Comparison of ENCODE assay signal across 6 mouse cellular contexts in the genomic region with DNA sequence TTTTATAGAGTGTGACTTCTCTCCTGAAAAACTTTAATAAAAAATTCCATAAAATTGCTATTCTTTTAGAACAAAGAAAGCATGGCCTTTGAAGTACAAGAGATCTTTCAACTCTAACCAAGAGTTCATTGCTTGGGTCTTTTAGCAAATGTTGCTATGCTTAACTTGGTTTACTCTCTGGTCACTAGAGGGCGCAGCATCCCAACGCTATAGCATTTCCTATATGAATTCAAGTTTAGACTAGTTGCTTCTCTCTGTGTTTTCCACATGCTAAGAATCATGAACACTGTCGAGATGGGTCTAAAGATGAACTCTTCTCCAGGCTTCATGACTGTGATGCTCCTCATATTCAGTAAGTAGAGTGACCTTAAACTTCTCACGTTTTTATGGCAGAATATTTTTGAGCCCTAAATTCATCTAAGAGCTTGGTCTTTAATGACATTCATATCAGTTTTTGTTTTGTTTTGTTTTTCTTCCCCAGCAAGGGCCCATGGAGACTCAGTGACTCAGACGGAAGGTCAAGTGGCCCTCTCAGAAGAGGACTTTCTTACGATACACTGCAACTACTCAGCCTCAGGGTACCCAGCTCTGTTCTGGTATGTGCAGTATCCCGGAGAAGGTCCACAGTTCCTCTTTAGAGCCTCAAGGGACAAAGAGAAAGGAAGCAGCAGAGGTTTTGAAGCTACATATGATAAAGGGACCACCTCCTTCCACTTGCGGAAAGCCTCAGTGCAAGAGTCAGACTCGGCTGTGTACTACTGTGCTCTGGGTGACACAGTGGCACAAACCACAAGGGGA.
ATAC-seq lines count a peak whose summit lies in the region.

No protein-coding gene starts in this region.

- ATAC-seq in activated CD4-positive, CD25-positive, alpha-beta regulatory T cell, adult 4 months: peak; percentile 63
- ATAC-seq in erythroblast, adult 5-6 weeks (replicated peaks; ENCODE audit: low FRiP score, poor library complexity, severe bottlenecking): peak; percentile 60; the same call in 1 of the 2 replicates
- ATAC-seq in frontal cortex, adult (ENCODE audit: low TSS enrichment): peak; percentile 84
- peak; percentile 70 for ATAC-seq in inflammation-experienced regulatory T-cells, adult 6 months
- peak; percentile 99 for ATAC-seq in megakaryocyte progenitor cell, adult 5-6 weeks (replicated peaks; ENCODE audit: poor library complexity)
- 0 out of 2 replicates have a peak, but pooled peaks have one; percentile 13 for ATAC-seq in neutrophil, adult 5-6 weeks (ENCODE audit: extremely low read depth, insufficient number of reproducible peaks, low FRiP score, poor library complexity, severe bottlenecking)

Comparison
In these comparisons a context has a peak if more than half of its experiments do, and no peak if none do; other contexts are left out.
1. Peak in every context shown above with its lines: ATAC-seq.
2. ATAC-seq: peak in every context shown above with its lines; median percentile 99 in megakaryocyte progenitor cell, adult 5-6 weeks; 84 in frontal cortex, adult; 70 in inflammation-experienced regulatory T-cells, adult 6 months; 63 in activated CD4-positive, CD25-positive, alpha-beta regulatory T cell, adult 4 months; 60 in erythroblast, adult 5-6 weeks; 13 in neutrophil, adult 5-6 weeks.